Mouse (Mus musculus) c-Kit-positive CD71-positive TER-119-negative erythroid progenitor cells, embryonic 14.5 days (primary cell): ENCODE measurements around the gene Coro1b.

Source experiments
- DNase-seq: peaks from one replicate; pipeline ENCODE4 v3.0.0-alpha.2; 2013; ENCODE audit warnings: low read depth

The Coro1b gene

DNA sequence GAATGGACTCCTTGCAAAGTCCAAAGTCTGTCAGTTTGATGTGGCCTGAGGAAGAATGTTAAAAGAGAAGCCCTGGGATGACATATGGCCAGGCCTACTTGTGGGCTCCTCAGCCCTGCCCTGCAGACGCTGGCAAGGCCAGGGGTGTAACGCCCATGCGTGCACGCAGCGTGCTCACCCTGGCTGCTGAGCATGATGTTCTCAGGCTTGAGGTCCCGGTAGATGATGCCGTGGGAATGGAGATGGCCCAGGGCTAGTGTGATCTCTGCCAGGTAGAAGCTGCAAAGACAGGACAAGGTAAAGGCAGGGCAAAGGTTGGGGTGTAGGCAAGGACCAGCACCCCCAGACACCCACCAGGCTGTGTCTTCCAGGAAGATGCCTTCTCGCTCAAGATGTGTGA lies 10.6 kb downstream of the Coro1b start:
- no peak for DNase-seq

DNA sequence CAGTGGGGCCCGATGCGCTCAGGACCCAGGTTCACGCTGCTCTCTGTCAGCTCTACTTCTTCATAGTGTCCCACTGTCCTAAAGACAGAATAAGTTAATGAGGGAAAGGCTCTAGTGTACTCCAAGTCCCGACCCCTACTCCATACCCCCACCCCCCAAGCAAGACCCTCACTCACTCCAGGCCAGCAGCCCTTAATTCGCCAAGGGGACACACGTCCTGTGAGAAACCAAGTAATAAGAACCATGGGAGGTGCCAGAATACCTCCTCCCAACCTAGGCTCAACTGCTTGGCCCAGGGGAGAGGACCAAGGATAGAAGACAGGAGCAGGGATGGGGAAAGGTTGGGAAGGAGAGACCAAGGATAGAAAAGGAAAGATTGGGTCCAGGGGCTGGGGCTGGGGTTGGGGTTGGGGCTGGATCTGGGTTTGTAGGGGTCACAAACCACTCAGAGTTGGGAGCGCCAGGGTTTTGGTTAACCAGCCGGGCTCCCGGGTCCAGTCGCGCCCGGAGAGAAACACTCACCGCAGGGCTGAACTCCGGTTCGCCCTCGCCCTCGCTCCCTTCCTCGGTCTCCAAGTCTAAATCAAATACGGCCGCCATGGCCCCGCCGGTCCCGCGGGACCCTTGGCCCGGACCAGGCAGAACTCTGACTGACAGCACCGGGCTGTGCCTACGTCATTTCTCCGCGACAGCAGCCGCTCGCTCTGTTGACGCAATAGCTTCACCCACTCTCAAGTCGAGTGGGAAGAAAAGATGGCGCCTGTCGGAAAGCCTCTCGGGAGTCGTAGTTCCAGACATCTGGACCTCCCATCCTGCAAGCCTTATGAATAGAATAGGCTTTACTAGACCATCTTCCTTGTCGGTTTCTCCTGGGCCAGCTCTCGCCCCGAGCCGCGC lies 14.5 kb downstream of the Coro1b start, which contains the start of gene Rps6kb2:
Rps6kb2 (minus strand) TSS at position 709 of the 897 bp plus-strand sequence.
- DNase-seq = peak; percentile 96

DNA sequence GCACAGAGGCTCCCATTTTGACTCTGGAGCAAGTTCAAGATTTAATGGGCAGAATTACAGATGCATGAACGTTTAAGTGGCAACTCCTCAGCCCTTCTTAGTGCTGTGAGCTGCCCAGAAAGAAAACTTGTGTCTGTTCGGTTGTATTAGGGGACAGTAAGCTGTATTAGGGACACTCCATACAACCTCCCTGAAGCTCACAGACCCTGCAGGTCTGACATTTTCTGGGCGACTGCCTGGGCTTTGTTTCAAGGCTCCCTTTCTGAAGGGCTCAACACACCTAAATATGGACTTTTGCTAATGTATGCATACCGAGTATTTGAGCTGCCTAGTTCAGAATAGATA lies 15.1 kb downstream of the Coro1b start:
- no peak for DNase-seq

DNA sequence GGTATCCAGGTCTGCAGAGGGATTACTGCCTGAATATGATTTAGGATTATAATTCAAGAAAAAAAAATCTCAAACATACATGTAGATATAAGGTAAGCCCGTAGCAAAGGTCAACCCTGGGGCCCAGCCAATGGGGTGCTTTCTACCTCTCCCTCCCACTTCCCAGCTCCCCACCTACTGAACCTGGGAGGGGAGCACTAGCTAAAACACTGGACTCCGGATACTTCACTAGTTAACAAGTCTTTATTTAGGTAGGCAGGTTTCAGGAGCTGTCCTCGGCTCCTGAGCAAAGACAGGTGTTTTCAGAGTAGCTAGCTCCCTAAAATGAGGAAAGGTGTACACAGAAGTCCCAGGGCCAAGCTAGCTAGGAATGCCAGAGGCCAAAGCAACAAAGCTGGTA lies 15.7 kb downstream of the Coro1b start:
- DNase-seq = no peak

DNA sequence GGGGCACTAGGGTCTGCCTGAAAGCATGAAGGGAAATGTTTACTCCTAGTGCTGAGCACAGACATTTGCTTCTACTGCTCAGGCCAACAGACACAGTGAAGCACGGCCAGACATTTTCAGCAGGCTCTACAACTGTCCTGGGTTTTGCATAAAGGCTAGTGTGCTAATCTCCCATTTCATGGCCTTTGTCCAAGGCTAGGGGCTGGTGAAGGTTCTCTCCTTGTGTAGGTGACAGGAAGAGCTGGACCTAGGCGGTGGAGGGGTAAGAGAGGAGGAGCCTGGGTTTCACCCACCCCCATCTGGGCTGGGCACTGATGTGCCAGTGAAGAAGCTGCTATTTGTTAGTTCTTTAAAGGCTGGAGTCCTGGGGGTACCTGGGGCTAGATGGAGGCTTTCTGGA lies 16.3 kb downstream of the Coro1b start:
- DNase-seq = no peak

DNA sequence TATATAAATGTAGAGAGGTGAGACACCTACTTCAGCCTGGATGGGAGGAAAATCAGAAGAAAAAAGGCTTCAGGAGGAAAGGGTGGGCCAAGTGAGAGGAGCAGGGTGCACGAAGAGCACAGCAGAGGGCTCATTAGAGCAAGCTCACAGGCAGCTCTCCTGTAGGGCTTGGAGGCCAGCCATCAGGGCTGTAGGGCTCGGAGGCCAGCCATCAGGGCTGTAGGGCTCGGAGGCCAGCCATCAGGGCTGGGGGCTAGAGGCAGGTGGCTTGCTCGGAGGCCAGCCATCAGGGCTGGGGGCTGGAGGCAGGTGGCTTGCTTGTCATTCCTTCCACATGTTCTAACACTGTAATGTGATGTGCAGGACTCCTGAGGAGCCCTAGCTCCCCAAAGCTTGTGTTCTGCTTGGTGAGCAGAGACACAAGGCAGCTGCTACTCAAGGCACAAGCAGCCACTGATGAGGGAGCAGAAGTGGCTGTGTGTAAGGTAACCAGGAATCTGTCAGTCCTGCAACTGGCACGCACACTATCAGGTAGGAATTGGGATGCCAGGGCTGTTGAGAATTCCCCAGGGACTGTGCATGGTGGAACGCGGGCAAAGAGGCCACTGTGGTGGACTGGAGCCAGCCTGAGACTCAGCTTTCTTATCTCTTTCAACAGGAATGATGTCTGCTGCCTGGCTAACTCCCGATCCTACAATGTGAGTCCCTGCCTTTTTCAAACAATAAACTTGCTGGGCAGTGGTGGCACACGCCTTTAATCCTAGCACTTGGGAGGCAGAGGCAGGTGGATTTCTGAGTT lies 18.5 kb downstream of the Coro1b start:
- no peak for DNase-seq

DNA sequence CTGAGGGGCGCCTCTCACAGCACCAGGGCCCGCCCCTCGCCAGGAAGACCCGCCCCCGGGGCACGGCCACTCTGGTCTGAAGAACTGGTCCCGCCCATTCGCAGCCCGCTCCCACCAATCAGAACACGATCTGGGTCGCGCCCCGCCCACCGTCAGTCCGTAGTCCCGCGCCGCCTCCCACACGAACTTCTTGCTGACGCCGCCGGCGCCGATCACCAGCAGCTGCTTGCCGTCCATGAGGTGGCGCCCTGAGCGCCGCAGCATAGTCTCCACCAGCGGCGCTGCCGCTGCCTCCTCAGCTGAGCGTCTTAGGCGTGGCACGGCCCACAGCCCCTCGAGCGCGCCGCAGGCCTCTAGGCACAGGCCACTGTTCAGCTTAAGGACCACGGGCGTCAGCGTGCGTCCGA lies 21.0 kb downstream of the Coro1b start:
- peak; percentile 92 for DNase-seq

DNA sequence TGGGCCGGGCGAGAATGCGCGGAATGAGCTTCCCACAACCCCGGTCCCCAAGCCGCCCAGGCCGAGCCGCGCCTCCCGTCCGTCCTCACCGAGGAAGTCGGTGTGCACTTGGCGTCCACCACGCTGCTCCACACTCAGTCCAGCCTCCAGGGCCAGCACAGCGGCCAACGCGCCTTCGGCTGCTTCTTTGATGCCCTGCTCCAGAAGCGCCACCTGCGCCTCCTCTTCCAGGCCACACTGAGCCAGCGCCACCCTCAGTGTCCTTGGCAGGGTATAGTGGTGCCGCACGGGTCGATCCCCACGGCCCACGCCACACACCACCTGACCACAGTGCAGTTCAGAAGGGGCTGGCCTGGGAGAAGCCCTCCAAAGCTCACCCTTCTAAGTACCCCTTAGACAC lies 21.4 kb downstream of the Coro1b start:
- no peak for DNase-seq

DNA sequence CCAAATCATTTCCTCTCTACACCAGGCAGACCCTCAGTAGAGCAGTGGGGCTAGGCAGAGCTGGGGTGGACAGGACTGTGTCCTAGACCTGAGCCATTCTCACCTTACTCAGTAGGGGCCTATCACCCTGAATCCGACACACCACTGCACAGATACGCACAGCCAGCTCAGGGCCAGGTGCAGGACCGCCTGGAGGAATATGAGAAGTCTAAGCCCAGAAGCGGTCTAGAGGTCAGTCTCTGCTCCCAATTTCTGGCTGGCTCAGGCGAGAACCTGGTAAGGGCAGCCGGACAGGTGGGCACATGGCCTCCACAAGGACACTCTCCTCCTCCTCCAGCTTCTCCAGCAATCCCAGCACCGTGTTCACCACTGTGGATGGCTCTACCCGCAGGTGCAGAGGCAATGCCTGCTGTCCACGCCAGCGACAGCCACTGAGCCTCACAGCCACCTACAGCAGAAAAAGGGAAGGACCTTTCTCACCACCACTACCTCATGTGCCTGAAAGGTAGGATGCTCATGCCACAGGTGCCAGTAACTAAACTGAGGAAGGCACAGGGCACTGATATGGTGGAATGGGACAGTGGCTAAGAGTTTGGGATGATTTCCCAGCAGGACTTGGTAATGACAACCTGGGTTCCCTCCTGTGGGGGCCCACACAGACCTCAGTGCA lies 22.4 kb downstream of the Coro1b start:
- DNase-seq = no peak

DNA sequence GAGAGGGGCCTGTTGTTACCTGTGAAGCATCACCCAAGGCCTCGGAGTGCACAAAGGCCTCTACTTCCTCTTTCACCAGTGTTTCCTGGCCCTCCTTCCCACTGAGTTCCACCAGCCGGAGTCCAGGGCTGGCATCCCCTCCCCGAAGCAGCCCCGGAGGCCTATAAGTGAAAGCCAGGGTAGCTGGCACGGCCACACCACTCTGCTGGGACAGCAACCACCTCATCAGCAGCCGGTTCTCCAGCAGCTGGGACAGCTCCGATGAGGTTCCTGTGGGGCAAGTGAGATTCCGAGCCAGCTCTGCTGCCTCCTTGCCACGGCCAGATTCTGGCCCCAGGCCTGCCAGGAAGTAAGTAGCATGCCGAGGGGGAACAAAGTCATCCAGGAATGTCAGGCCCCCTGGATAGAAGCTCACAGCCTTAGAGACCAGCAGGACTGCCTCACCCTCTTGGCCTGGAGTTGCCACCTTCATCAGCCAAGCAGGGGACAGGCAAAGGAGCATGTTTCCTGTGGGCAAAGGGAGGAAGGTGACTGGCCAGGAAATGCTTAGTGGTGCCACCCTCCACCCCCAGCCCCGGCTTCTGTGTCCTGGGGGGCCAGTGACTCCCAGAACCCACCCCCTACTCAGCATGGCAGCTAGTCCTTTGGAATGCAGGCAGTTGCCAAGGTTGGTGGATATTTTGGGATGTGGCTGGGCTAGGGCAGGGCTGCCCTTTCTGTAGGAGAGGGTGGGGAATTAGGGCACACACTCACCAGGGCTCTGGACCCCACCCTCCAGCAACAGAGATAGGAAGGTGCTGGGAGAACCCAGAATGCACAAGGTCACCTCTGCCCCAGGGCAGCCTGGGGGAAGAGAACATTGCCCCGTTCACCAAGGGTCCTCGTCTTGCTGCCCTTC lies 23.2 kb downstream of the Coro1b start:
- DNase-seq = no peak

DNA sequence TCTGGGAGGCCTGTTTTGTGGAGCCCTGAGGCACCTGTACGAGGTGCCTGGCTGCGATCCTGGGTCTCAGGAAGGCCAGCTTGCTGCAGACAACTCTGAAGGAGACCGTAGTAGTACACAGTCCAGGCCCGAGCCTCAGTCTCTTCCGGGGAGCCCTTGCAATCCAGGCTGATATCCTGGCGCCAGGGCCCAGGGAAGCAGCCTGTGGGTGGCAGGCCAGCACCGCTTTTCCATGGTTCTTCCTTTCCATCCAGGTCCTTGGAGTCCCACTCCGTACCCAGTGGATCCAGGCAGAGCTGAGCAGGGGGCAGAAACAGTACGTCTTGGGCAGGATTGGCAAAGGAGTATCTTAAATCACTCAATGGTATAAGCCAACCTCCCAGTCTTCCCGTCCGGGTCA lies 24.5 kb downstream of the Coro1b start:
- no peak for DNase-seq

DNA sequence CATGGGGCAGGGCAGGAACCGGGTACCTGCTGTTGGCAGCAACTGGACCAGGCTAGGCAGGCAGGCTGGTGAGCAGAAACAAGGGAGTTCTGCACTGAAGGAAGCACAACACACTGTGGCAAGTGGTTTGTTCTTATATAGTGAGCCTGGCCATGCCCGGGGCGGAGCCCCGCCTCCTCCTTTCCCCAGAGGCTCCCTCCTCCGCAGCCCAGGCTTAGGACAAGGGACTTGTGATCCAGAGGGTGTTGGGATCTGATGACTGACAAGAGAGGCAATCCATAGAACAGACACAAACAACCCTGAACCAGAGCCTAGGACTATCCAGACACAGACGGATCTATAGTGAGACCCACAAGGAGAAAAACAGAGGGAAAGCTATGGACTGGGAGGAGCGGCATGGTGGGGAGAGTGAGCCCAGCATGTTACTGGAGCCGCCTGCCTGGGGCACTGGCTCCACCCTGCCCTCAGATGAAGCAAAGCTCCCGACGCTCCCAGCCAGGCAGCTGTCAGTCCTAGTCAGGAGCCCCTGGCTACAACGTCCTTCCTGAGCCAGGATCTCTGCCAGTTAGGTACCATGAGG lies 27.0 kb downstream of the Coro1b start, which contains the start of gene Carns1:
Carns1 (minus strand) TSS at position 112 of the 580 bp plus-strand sequence.
- DNase-seq = no peak

DNA sequence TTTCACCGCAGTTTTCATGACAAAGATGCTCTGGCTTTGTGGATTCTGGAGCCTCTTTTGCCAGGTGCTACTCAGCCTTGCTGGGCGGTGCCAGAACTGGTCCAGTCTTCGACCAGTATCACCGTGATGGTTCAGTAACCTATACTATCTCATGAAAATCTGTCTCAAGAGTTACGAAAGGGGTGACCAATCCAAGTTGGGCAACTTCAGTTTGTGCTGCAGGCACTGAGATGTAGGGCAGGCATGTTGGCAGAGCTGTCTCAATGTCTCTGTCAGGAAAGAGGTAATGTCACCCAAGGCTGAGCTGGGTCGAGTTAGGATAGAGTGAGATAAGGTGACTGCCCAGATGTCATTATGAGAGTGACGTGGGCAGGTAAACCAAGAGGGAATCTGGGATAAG lies 32.0 kb downstream of the Coro1b start:
- no peak for DNase-seq

DNA sequence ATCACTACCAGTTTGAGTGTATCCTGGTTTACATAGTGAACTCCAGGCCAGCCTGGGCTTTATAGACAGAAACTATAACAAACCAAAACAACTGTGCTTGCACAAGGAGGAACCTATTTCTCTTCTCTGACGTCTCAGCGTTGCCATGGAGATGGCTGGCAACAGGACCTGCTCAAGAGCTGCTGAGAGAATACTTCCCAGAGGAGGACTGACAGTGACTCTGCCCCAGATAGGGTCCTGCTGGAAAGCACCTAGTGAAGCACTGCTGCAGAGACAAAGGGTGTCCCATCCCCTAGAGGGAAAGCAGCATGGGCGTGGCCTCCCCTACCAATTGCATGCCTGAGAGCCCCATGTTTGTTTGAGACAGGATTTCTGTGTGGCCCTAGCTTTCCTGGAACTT lies 33.5 kb downstream of the Coro1b start:
- DNase-seq = no peak

DNA sequence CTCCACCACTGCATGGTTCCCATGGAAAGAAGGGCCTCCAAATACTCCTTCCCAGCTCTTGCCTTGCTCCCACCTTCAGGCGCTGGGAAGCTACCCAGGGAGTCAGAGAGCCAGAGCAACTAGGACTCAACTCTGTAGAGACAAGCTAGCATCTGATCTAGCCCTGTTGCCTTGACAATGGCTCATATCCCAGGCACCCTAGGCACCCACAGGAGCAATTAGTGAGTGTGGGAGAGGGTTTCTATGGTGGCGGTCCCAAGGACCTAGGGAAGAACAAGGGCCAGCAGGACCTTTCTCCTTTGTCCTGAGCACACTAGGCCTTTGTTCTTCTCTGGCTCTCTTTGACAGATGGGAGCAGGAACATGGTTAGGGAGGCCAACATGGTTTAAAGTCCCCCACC lies 35.3 kb downstream of the Coro1b start:
- no peak for DNase-seq

DNA sequence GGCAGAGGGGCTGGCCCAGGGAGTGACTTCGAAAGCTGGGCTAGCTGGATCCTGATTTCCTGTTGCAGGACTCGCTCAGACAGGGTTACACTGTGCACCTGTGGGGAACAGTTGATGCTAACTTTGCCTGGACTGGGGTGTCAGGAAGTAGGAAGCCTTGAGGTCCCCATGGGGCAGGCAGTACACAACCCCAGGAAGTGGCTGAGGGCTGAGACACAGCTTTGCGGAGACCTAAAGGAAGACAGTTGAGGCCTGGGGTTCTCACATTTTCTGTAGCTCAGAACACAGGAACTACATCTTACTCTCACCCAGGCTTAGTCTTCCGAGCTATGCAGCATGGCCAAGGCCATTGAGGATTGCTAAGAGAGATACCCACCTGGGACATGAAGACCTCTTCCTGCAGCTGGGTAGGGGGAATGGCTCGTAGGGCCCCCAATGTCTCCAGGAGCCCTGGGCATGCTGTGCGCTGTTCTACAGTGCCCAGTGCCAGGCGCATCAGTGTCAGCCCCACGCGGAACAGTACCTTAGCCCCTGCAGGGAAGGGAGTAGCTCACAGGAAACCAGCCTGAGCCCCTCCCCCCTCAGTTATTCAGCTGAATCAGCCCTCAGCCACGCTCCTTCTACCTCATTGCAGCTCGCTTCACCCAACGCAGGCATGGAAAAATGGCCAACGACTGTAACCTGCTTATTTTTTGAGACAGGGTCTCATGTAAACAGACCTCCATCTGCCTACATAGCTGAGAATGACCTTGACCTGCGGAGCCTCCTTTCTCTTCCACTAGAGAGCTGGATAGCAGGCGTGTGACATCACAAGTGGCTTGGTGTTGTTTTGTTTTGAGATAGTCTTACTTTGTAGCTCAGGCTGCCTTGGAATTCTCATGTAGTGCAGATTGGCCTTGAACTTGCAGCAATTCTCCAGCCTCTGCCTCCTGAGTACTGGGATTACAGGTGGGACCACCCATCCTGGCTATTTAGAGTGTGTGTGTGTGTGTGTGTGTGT lies 36.9 kb downstream of the Coro1b start:
- no peak for DNase-seq

DNA sequence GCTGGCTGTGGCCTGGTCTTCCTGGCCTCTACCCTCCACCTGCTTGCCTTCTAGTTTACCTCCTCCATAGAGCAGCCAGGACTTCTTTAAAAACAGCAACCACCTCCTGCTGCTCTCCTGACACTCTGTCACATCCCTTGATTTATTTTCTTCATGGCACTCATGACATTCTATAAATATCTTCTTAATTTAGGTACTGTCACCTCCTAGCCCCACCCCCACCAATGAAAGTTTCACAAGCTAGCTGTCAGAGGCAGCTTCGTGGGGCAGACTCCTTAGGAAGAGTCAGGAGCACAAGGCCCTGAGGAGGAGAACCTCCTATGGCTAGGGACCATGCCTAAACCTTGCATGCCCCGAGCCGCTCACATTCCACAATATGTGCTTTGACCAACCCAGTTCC lies 38.9 kb downstream of the Coro1b start:
- DNase-seq = no peak

DNA sequence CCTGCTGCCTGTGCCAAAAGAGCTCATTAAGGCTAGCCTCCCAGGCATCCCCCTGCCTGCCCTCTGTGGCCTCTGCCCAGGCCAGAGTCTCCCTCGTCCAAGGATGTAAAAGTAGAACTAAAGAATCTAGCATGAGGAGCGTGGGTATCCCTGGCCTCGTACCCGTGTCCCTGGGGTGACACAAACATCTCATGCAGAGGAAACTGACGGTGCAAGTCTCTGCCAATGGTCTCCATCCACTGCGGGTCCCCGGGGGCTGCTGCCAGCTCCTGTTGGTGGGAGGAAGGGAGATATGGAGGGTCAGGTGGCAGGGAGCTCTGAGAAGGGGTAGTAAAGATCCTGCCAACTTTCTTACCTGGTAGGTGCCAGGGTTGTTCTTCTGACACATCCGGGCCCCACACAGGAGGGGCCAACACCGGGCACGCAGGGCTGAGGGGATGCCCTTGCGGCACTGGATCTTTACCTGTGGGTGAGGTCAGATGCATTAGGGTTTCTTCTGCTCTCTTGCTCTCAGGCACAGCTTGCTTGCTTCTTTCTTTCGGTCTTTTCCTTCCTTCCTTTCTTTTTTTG lies 40.7 kb downstream of the Coro1b start:
- no peak for DNase-seq

DNA sequence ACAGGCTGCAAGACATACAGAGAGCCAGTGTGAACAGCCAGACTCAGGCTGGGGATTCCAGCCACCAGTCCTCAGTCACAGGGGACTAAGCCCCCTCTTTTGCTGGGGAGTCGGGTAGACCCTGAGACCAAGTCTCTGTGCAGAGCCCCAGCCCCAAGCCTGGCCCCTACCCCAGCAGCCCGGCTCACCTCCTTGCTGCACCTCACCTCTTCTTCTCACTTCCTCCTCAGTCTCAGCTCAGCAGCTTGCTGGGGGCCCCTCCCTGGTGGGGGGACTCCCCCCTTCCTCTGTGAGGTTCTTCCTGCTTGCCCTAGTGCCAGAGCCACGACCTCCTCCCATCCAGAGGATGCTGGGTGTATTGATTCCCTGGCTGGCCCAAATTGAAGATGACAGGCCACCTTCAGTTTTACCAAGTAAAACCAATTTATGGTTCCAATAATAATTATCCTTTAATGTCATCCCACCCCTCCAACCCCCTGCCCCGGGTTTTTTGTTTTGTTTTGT lies 42.5 kb downstream of the Coro1b start, which contains the start of gene Tbc1d10c:
Tbc1d10c (minus strand) TSS at position 454 of the 504 bp plus-strand sequence.
- no peak for DNase-seq
